Mouse (Mus musculus) megakaryocyte progenitor cell, adult 5-6 weeks (primary cell): Measurements from ENCODE around the gene Zfp764. TPM values are rescaled to one million over a fixed set of nuclear protein-coding genes. Genes with fewer than 3 reads are reported as not detected.
A peak's percentile ranks its signal among the peaks of the same experiment; 100 is the strongest.
"Not testable (repeated sequence)": the region's sequence is repeated elsewhere in the genome, so short reads cannot be mapped to it uniquely, and the experiment has no call there.

ENCODE experiments used
- ATAC-seq: replicated peaks from 2 replicates; pipeline ENCODE4 v1.8.0; 2016; ENCODE audit warnings: mild to moderate bottlenecking, moderate TSS enrichment, inconsistent platforms; ENCODE audit not compliant: poor library complexity
- total RNA-seq, 2 experiments: library from RNA; stranded (forward) in 1 of 2; stranded (reverse) in 1 of 2; fragments of 157-497, 149-512 nt in 1 of 2; fragments of 200-1000 nt in 1 of 2; gene quantifications; 2 replicates each; pipeline versions ENCODE4 v1.2.3 to v1.2.4; 2015 to 2017

The Zfp764 gene
- total RNA-seq (2015) (9.3 and 10.9 TPM in 2 replicates), total RNA-seq (2017) (9.9 and 12.4 TPM in 2 replicates)

GRCm38 (mm10) chr7:127406002-127406987, at the start of gene Zfp764:
Gene Zfp764 (minus strand): TSS chr7:127406822.
- ATAC-seq, result peak; percentile 93

GRCm38 (mm10) chr7:127454905-127455304, 48.3 kb upstream of the Zfp764 start:
- no peak for ATAC-seq

GRCm38 (mm10) chr7:127453056-127453455, 46.4 kb upstream of the Zfp764 start:
- no peak for ATAC-seq

GRCm38 (mm10) chr7:127449966-127450365, 43.3 kb upstream of the Zfp764 start:
- ATAC-seq, result no peak

- ATAC-seq, result peak; percentile 96
These were observed 42.1 kb upstream of the Zfp764 start, which contains the start of gene Zfp689 for GRCm38 (mm10) chr7:127448521-127449300. Gene Zfp689 (minus strand): TSS chr7:127449158.

GRCm38 (mm10) chr7:127443976-127444375, 37.4 kb upstream of the Zfp764 start:
- no peak for ATAC-seq

- no peak; the same call in 1 of the 2 replicates for ATAC-seq
These were observed 31.1 kb upstream of the Zfp764 start for GRCm38 (mm10) chr7:127437724-127438123.

GRCm38 (mm10) chr7:127435206-127435605, 28.6 kb upstream of the Zfp764 start:
- ATAC-seq, result no peak

GRCm38 (mm10) chr7:127426354-127426753, 19.7 kb upstream of the Zfp764 start:
- ATAC-seq, result no peak

GRCm38 (mm10) chr7:127425911-127426310, 19.3 kb upstream of the Zfp764 start:
- ATAC-seq, result no peak

- ATAC-seq, result no peak
These were observed 18.7 kb upstream of the Zfp764 start for GRCm38 (mm10) chr7:127425291-127425690.

GRCm38 (mm10) chr7:127422247-127422646, 15.6 kb upstream of the Zfp764 start:
- peak; percentile 53 for ATAC-seq

GRCm38 (mm10) chr7:127421388-127422191, 15.0 kb upstream of the Zfp764 start, which contains the start of gene Zfp688:
Gene Zfp688 (minus strand): TSS chr7:127422068.
- peak; percentile 97 for ATAC-seq

GRCm38 (mm10) chr7:127411418-127411817, 4.8 kb upstream of the Zfp764 start:
- ATAC-seq, result peak; percentile 52

GRCm38 (mm10) chr7:127404101-127404500, 2.5 kb downstream of the Zfp764 start:
- ATAC-seq, result not testable (repeated sequence)

GRCm38 (mm10) chr7:127402980-127403379, 3.6 kb downstream of the Zfp764 start:
- ATAC-seq, result peak; percentile 43; the same call in 1 of the 2 replicates

- no peak for ATAC-seq
These were observed 6.3 kb downstream of the Zfp764 start for GRCm38 (mm10) chr7:127400355-127400754.

- peak; percentile 7 for ATAC-seq
These were observed 12.7 kb downstream of the Zfp764 start for GRCm38 (mm10) chr7:127393944-127394333.

GRCm38 (mm10) chr7:127393157-127393943, 13.3 kb downstream of the Zfp764 start, which contains the start of gene E430018J23Rik:
Gene E430018J23Rik (minus strand): TSS chr7:127393629.
- peak; percentile 96 for ATAC-seq
